Mouse (Mus musculus): ENCODE measurements around the gene Mboat7. TPM values are rescaled to one million over a fixed set of nuclear protein-coding genes. Genes with fewer than 3 reads are reported as not detected.
A peak's percentile ranks its signal among the peaks of the same experiment; 100 is the strongest.

Gene Mboat7
- polyA plus RNA-seq, 1 experiment from 2014 or later, result 37.8 TPM

GRCm38 (mm10) chr7:3658578-3658977 lies 34.7 kb downstream of the Mboat7 start:
- no peak overlapping the region for H3K4me2 ChIP-seq (ENCODE audit: low read depth, low read length)
- 94% methylated on average over 14 of the region's 14 CpGs for WGBS
- no peaks in the 10 kb centered on the region for H3K9me3 ChIP-seq (replicated peaks; ENCODE audit: control insufficient read depth, low read length)
- peaks cover 84% of the 10 kb centered on the region for H3K36me3 ChIP-seq (ENCODE audit: control insufficient read depth, insufficient read depth)
- ATAC-seq (replicated peaks; ENCODE audit: extremely low read depth, insufficient read depth, low FRiP score), result no peak
- no peak overlapping the region for H3K4me3 ChIP-seq (ENCODE audit: low read length)
- no peak overlapping the region for H3K9ac ChIP-seq (ENCODE audit: low read length)
- no peak overlapping the region for H3K27ac ChIP-seq (ENCODE audit: low read length)
- H3K27me3 ChIP-seq (ENCODE audit: control insufficient read depth, insufficient read depth, low read length), result no peaks in the 10 kb centered on the region
- H3K4me1 ChIP-seq (ENCODE audit: control insufficient read depth, insufficient read depth, low read length), result peaks cover 4% of the 10 kb centered on the region

DNA sequence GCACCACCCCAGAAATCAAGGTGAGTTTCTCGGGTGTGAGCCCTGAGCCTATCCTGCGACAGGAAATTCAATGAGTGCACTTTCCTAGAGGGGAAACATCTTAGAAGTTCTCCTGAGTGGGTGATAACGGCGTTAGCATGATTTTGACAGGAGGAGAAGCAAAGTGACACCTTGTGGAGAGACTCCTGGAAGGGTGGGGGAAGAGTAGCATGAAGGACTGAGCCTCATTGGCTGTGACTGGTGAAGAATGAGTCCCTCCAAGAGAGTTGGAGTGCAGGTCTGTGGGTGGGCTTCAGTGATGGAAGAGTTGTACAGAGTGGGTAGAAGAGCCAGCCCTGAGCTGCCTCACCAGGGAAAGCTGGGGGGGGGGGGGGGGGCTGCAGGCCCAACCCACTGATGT lies 36.4 kb downstream of the Mboat7 start:
- ATAC-seq (replicated peaks; ENCODE audit: extremely low read depth, insufficient read depth, low FRiP score), result no peak
- Histone ChIP-seq H3K9me3 (replicated peaks; ENCODE audit: control insufficient read depth, low read length) (no peaks in the 10 kb centered on the region), H3K27me3 (ENCODE audit: control insufficient read depth, insufficient read depth, low read length) (no peaks in the 10 kb centered on the region), H3K4me1 (ENCODE audit: control insufficient read depth, insufficient read depth, low read length) (no peaks in the 10 kb centered on the region), H3K36me3 (ENCODE audit: control insufficient read depth, insufficient read depth) (peaks cover 88% of the 10 kb centered on the region), H3K27ac (ENCODE audit: low read length) (no peak overlapping the region), H3K9ac (ENCODE audit: low read length) (no peak overlapping the region), H3K4me3 (ENCODE audit: low read length) (no peak overlapping the region), H3K4me2 (ENCODE audit: low read depth, low read length) (no peak overlapping the region)
- 71% methylated on average over 4 of the region's 4 CpGs for WGBS

DNA sequence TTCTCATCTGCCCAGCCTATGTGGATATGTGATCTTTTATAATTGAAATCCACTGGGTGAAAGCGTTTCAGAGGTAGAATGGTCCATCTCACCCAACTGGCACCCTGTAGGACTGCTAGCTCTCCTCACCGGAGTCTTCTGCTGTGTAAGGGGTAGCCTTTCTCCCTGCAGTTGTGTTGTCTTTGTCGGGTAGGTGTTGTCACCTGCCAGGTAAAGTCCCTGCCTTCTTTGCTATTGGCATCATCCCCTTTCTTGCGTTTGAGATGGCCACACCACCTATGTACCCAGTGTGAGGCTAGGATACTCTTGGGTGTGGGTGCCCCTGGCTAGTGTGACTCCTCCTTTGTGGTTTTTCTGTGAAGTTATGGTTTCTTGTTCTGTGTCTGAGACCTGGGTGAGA lies 46.7 kb downstream of the Mboat7 start:
- WGBS, result 51% methylated on average over 4 of the region's 4 CpGs
- Histone ChIP-seq H3K9me3 (replicated peaks; ENCODE audit: control insufficient read depth, low read length) (no peaks in the 10 kb centered on the region), H3K27ac (ENCODE audit: low read length) (no peak overlapping the region), H3K4me3 (ENCODE audit: low read length) (peak overlapping the region; percentile 95), H3K27me3 (ENCODE audit: control insufficient read depth, insufficient read depth, low read length) (no peaks in the 10 kb centered on the region), H3K9ac (ENCODE audit: low read length) (peak overlapping the region; percentile 99), H3K36me3 (ENCODE audit: control insufficient read depth, insufficient read depth) (peaks cover 14% of the 10 kb centered on the region), H3K4me2 (ENCODE audit: low read depth, low read length) (peak overlapping the region; percentile 89), H3K4me1 (ENCODE audit: control insufficient read depth, insufficient read depth, low read length) (peaks cover 33% of the 10 kb centered on the region)
- no peak for ATAC-seq (replicated peaks; ENCODE audit: extremely low read depth, insufficient read depth, low FRiP score)

- no peak for ATAC-seq (replicated peaks; ENCODE audit: extremely low read depth, insufficient read depth, low FRiP score)
- peaks cover 12% of the 10 kb centered on the region for H3K36me3 ChIP-seq (ENCODE audit: control insufficient read depth, insufficient read depth)
- no peaks in the 10 kb centered on the region for H3K9me3 ChIP-seq (replicated peaks; ENCODE audit: control insufficient read depth, low read length)
- no peaks in the 10 kb centered on the region for H3K27me3 ChIP-seq (ENCODE audit: control insufficient read depth, insufficient read depth, low read length)
- H3K27ac ChIP-seq (ENCODE audit: low read length), result no peak overlapping the region; the same call in 1 of the 2 replicates
- H3K4me2 ChIP-seq (ENCODE audit: low read depth, low read length), result peak overlapping the region; percentile 89
- peaks cover 33% of the 10 kb centered on the region for H3K4me1 ChIP-seq (ENCODE audit: control insufficient read depth, insufficient read depth, low read length)
- peak overlapping the region; percentile 99 for H3K9ac ChIP-seq (ENCODE audit: low read length)
- 6% methylated on average over 9 of the region's 9 CpGs for WGBS
- peak overlapping the region; percentile 95 for H3K4me3 ChIP-seq (ENCODE audit: low read length)
Measured at GRCm38 (mm10) chr7:3646188-3646587, 47.1 kb downstream of the Mboat7 start.

DNA sequence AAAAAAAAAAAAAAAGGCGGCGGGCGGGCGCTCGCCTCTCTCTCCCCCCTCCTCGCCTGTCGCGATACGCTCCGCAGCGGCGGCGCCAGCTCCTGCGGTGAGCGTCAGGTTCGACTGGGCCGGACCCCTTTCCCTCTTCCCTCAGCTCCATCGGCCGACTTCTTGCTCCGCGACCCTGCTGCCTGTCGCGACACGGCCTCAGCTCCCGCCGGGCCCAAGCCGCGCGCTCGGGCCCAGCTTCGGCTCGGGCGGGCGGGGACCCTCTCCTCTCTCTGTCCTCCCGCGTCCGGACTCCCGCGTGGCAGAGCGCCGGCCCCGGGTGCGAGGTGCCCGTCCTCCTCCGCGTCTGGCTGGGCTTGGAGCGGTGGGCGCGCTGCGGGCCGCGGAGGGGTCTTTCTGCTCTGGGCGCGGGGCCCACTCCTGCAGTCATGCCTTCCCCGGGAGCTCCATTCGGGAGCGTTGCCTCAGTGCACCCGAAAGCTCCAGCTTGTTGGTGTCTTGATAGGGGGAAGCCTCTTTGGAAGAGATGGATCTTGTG lies 47.8 kb downstream of the Mboat7 start:
- under 1% methylated on average over 41 of the region's 58 CpGs for WGBS
- Histone ChIP-seq H3K36me3 (ENCODE audit: control insufficient read depth, insufficient read depth) (peaks cover 10% of the 10 kb centered on the region), H3K27ac (ENCODE audit: low read length) (peak overlapping the region; percentile 95)

GRCm38 (mm10) chr7:3644672-3645487 lies 48.4 kb downstream of the Mboat7 start, which contains the start of gene Cnot3:
Cnot3 (plus strand) TSS chr7:3645268.
- Histone ChIP-seq H3K4me1 (ENCODE audit: control insufficient read depth, insufficient read depth, low read length) (peaks cover 33% of the 10 kb centered on the region), H3K36me3 (ENCODE audit: control insufficient read depth, insufficient read depth) (peaks cover 11% of the 10 kb centered on the region), H3K9me3 (replicated peaks; ENCODE audit: control insufficient read depth, low read length) (no peaks in the 10 kb centered on the region), H3K4me2 (ENCODE audit: low read depth, low read length) (peak within 1 kb of the TSS; percentile 89), H3K9ac (ENCODE audit: low read length) (peak within 1 kb of the TSS; percentile 99), H3K27ac (ENCODE audit: low read length) (peak within 1 kb of the TSS; percentile 95), H3K27me3 (ENCODE audit: control insufficient read depth, insufficient read depth, low read length) (no peaks in the 10 kb centered on the region), H3K4me3 (ENCODE audit: low read length) (peak within 1 kb of the TSS; percentile 95)
- WGBS, result under 1% methylated on average over 58 of the region's 58 CpGs
- peak; percentile 97 for ATAC-seq (replicated peaks; ENCODE audit: extremely low read depth, insufficient read depth, low FRiP score)

More for the DNA sequence above, 47.8 kb downstream of the Mboat7 start:
- Histone ChIP-seq H3K9ac (ENCODE audit: low read length) (peak overlapping the region; percentile 99), H3K4me1 (ENCODE audit: control insufficient read depth, insufficient read depth, low read length) (peaks cover 33% of the 10 kb centered on the region), H3K4me2 (ENCODE audit: low read depth, low read length) (peak overlapping the region; percentile 89), H3K27me3 (ENCODE audit: control insufficient read depth, insufficient read depth, low read length) (no peaks in the 10 kb centered on the region), H3K9me3 (replicated peaks; ENCODE audit: control insufficient read depth, low read length) (no peaks in the 10 kb centered on the region), H3K4me3 (ENCODE audit: low read length) (peak overlapping the region; percentile 95)
- ATAC-seq (replicated peaks; ENCODE audit: extremely low read depth, insufficient read depth, low FRiP score), result peak; percentile 1; the same call in 1 of the 2 replicates

DNA sequence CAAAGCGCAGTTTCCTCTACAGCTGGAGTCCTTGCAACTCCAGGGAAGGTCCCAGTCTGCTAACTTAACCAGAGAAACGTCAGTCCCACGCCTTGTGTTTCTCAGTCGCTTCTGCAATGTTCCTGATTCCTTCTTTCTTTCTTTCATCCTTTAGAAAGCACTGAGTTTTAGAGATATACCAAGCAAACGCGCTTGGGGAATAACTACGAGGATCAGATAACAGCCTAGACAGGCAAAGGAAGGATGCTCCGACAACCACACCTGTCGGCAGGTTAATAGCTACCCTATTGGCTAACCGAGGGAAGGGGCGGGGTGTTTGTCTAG lies 49.0 kb downstream of the Mboat7 start:
- H3K27ac ChIP-seq (ENCODE audit: low read length), result peak overlapping the region; percentile 75; the same call in 1 of the 2 replicates
- H3K36me3 ChIP-seq (ENCODE audit: control insufficient read depth, insufficient read depth), result peaks cover 11% of the 10 kb centered on the region
- peak overlapping the region; percentile 55 for H3K4me3 ChIP-seq (ENCODE audit: low read length)
- peak overlapping the region; percentile 65 for H3K4me2 ChIP-seq (ENCODE audit: low read depth, low read length)
- peaks cover 33% of the 10 kb centered on the region for H3K4me1 ChIP-seq (ENCODE audit: control insufficient read depth, insufficient read depth, low read length)
- no peaks in the 10 kb centered on the region for H3K27me3 ChIP-seq (ENCODE audit: control insufficient read depth, insufficient read depth, low read length)
- H3K9me3 ChIP-seq (replicated peaks; ENCODE audit: control insufficient read depth, low read length), result no peaks in the 10 kb centered on the region
- ATAC-seq (replicated peaks; ENCODE audit: extremely low read depth, insufficient read depth, low FRiP score), result no peak
- H3K9ac ChIP-seq (ENCODE audit: low read length), result no peak overlapping the region
- under 1% methylated on average over 11 of the region's 11 CpGs for WGBS

- WGBS, result 21% methylated on average over 9 of the region's 9 CpGs
- no peaks in the 10 kb centered on the region for H3K27me3 ChIP-seq (ENCODE audit: control insufficient read depth, insufficient read depth, low read length)
- H3K4me3 ChIP-seq (ENCODE audit: low read length), result peak overlapping the region; percentile 55
- peaks cover 32% of the 10 kb centered on the region for H3K4me1 ChIP-seq (ENCODE audit: control insufficient read depth, insufficient read depth, low read length)
- no peaks in the 10 kb centered on the region for H3K9me3 ChIP-seq (replicated peaks; ENCODE audit: control insufficient read depth, low read length)
- peak overlapping the region; percentile 65 for H3K4me2 ChIP-seq (ENCODE audit: low read depth, low read length)
- H3K27ac ChIP-seq (ENCODE audit: low read length), result no peak overlapping the region
- no peak overlapping the region for H3K9ac ChIP-seq (ENCODE audit: low read length)
- H3K36me3 ChIP-seq (ENCODE audit: control insufficient read depth, insufficient read depth), result peaks cover 11% of the 10 kb centered on the region
- ATAC-seq (replicated peaks; ENCODE audit: extremely low read depth, insufficient read depth, low FRiP score), result no peak
Measured at GRCm38 (mm10) chr7:3643843-3644242, 49.5 kb downstream of the Mboat7 start.

DNA sequence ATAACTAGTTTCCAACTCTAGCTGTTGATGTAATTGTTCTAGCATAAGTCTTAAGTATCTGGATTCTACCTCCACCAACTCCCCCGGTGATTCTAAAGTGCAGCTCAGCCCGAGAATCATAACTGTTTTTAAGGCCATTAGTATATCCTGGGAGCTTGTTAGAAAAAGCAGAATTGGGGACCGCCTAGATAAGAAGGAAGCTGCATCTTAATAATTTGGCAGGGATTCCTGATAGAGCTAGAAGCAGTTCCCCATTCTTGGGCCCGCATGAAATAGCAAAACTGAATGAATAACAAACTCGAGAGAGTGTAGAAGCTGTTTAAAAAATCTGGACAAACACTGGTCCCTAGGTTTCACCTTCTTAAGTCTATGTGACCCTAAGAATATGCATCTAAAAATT lies 49.9 kb downstream of the Mboat7 start:
- H3K9me3 ChIP-seq (replicated peaks; ENCODE audit: control insufficient read depth, low read length), result no peaks in the 10 kb centered on the region
- H3K9ac ChIP-seq (ENCODE audit: low read length), result no peak overlapping the region
- peaks cover 28% of the 10 kb centered on the region for H3K4me1 ChIP-seq (ENCODE audit: control insufficient read depth, insufficient read depth, low read length)
- 67% methylated on average over 5 of the region's 5 CpGs for WGBS
- no peak overlapping the region for H3K4me2 ChIP-seq (ENCODE audit: low read depth, low read length)
- peaks cover 9% of the 10 kb centered on the region for H3K36me3 ChIP-seq (ENCODE audit: control insufficient read depth, insufficient read depth)
- H3K27ac ChIP-seq (ENCODE audit: low read length), result no peak overlapping the region
- no peak overlapping the region for H3K4me3 ChIP-seq (ENCODE audit: low read length)
- no peaks in the 10 kb centered on the region for H3K27me3 ChIP-seq (ENCODE audit: control insufficient read depth, insufficient read depth, low read length)
- no peak for ATAC-seq (replicated peaks; ENCODE audit: extremely low read depth, insufficient read depth, low FRiP score)

All from heart, embryonic 16.5 days (tissue).